Mouse (Mus musculus): ENCODE measurements around the gene St6galnac6. TPM values are rescaled to one million over a fixed set of nuclear protein-coding genes. Genes with fewer than 3 reads are reported as not detected.
A peak's percentile ranks its signal among the peaks of the same experiment; 100 is the strongest.

Gene St6galnac6
- total RNA-seq, 2 experiments from 2014 or later: 114 to 117 TPM

- DNase-seq: no peak
These were observed 14.3 kb upstream of the St6galnac6 start for GRCm38 (mm10) chr2:32585149-32585714.

- DNase-seq: peak; percentile 90
These were observed 12.6 kb upstream of the St6galnac6 start, which contains the start of gene St6galnac4 for GRCm38 (mm10) chr2:32586871-32587351. Gene St6galnac4, plus strand, starts transcription at chr2:32587095.

- DNase-seq: no peak
These were observed 11.7 kb upstream of the St6galnac6 start for GRCm38 (mm10) chr2:32587731-32588321.

DNA sequence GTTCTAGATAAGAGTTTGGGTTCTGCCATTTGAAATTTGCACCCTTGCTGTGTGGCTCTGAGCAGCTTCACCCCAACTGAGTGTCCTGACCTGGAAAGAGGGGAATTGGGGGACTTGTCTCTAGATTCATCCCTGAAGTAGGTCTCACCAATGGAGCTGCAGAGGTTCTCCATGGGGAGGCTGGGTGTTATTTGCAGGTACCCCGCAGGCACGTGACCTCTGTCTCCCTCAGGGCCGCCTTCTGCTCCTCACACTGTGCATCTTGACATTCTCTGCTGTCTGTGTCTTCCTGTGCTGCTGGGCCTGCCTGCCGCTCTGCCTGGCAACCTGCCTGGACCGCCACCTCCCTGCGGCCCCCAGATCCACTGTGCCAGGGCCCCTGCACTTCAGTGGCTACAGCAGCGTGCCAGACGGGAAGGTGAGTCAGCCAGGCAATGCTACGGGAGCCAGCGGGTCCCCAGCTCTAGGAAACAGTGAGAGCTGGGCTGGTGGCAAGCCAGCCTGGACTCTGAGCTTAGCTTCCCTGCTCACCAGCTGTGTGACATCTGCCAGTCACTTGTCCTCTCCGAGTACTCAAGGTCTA lies 10.2 kb upstream of the St6galnac6 start:
- no peak for DNase-seq

DNA sequence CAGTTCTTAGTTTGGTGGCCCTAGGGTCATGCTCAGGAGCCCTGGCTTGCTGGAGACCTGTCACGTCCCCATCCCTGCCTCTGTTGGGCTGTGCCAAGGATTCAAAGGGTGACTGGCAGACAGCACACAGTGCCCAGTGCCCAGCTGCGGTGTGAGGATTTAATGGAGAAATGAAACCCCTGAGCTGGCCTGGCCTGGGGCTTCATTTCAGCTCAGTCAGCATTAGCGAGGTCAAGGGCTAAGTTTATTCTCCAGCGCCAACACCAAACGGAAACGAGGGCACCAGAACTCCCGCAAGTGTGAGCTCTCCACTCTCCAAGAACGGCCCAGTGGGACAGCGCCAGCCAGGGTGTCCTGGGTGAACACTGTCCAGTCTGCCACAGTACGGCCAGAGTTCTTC lies 9.3 kb upstream of the St6galnac6 start:
- DNase-seq: no peak

DNA sequence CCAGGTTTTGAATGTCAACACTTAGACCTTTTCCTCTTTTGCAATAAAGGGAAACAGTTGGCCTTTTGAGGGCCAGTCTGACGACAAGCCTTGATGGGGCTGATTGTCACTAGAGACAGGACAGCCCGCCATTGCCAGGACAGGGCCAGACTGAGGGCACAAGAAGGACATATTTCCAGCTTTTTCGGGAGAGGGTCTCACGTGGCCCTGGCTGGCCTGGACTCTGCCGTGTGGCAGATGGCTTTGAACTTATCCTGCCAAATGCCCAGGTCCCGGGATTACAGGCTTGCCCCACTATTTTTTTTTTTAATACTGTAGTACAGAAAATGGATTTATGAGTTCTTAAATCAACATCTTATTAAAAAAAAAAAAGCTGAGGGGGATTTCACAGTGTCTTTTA lies 8.3 kb upstream of the St6galnac6 start:
- no peak for DNase-seq

- DNase-seq: no peak
These were observed 2.8 kb upstream of the St6galnac6 start for GRCm38 (mm10) chr2:32596725-32597124.

- no peak for DNase-seq
These were observed 2.3 kb upstream of the St6galnac6 start for GRCm38 (mm10) chr2:32597248-32597647.

- no peak for DNase-seq
These were observed 1.8 kb upstream of the St6galnac6 start for GRCm38 (mm10) chr2:32597699-32598098.

GRCm38 (mm10) chr2:32598506-32598905 lies 1.0 kb upstream of the St6galnac6 start:
- no peak for DNase-seq

DNA sequence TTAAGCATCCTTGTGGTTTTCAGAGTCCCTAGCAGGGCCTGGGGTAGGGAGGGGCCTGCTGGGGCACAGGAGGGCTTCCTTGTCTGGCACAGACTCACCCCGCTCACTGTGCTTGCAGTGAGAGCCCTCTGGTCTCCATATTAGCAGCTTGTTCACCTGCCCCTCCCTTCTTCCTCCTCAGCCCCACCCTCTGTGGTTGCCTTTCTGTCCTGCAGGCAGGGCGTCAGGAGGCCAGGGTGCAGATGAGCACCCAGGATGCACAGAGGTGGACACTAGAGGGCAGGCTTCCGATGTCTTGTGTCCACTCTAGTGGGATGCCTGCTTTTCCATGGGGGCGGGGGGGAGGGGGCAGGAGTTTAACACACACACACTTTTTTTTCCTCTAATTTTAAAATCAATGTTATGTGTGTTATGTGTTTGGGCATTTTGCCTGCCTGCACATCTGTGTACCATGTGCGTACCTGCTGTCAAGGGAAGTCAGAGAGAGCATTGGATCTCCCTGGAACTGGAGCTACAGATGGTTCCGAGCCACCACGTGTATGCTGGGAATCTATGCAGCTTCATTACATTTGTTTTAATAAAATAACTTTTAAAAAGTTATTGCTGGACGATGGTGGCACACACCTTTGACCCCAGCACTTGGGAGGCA lies 2.0 kb downstream of the St6galnac6 start:
- no peak for DNase-seq

- peak; percentile 84 to 85 for DNase-seq
These were observed 3.1 kb downstream of the St6galnac6 start for GRCm38 (mm10) chr2:32602600-32603054.

DNA sequence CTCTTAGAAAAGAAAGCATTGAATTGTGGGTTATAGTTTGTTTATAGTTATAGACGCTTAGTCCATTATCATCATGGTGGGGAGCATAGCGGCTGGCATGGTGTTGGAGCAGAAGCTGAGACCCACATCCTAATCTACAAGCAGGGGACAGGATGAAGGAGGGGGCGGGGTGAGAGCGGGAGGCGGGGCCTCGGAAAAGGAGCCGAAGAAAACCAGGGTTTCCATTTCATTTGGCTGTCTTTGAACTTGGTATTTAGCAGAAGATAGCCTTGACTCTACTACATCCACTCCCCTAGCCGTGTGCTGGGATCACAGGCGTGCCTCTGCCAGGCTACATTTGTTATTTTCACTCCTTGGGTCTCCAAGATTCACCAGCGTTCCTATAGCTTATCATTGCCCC lies 5.1 kb downstream of the St6galnac6 start:
- no peak for DNase-seq

GRCm38 (mm10) chr2:32606161-32607142 lies 6.9 kb downstream of the St6galnac6 start:
- peak; percentile 80 to 82 for DNase-seq

- DNase-seq: no peak
These were observed 7.9 kb downstream of the St6galnac6 start for GRCm38 (mm10) chr2:32607262-32607947.

- DNase-seq: peak in 1 of 2 experiments; percentile 54
These were observed 8.8 kb downstream of the St6galnac6 start for GRCm38 (mm10) chr2:32608141-32608777.

DNA sequence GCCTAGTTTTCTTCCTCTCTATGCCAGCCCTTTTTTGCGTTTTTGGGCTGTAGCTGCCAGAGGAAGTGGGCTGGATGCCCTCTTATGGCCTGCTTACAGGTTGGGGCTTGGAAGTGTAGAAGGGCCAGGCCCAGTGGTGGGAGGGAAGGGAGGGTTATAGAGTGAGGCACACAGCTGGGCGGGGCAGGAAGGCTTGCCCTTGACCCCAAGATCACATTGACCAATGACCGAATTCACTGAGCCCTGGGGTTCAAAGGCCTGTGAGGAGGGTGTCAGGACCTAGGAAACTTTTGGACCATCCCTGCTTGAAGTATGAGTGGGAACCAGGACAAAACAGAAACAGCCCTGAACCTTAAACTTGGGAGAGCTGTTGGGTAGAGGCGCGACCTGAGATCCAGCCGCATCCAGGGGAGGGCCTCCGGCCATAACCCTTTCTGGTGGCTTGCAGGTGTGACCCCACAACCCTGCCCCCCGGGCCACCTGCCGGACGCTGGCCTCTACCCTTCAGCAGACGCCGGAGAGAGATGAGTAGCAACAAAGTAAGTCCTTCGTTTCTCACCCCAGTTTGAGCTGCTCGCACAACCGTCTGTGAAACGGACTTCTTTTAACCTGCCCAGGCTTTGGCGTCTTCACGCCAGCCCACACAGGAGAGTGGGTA lies 9.4 kb downstream of the St6galnac6 start:
- DNase-seq: no peak

DNA sequence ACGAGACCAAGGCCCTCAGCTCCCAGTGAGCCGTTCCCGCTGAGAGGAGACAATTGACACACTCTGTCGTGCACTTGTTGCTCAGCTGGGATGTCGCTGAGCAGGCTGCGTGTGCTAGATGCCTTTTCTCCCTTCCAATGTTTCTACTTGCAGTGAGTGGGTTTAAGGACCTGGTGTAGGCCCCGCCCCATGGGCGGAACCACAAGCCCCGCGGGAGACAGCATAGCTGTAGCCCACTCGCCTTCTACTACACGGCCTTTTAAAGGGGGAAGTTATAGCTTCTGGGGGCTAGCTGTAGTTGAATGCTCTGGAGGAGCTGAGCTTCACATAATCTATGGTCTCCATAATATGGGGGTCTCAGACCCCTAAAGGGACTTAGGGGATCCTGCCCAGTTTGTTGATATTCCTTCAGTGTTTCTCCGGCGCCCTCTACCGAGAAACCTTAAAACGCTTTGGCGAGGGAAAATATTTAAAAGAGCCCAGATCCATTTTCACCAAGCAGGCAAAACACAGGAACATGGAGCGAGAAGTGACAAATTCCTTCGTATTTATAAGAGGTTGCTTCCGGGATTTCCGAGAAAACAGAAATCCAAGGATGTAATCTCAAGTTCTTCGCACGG lies 11.2 kb downstream of the St6galnac6 start:
- DNase-seq: peak in 1 of 2 experiments; percentile 45

- DNase-seq: no peak
These were observed 12.8 kb downstream of the St6galnac6 start for GRCm38 (mm10) chr2:32612274-32612673.

DNA sequence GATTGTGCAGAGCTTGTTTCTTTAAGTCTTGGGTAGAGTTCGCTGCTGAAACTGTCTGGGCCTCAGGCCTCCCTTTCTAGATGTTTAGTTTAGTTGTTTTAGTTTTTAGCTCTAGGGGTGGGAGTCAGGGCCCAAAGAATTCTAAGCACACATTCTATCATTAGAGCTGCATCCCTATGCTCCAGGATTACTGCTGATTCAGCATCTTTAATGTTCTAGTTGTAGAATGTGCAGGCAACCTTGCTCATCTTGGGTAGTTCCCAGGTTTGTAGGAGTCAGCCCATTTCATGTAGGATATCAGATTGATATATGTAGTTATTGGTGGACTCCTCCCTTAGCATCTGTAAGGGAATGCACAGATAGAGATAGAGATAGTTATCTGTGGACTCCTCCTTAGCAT lies 17.6 kb downstream of the St6galnac6 start:
- DNase-seq: no peak
